Mouse (Mus musculus): ENCODE results near the gene Tatdn2.

DNA sequence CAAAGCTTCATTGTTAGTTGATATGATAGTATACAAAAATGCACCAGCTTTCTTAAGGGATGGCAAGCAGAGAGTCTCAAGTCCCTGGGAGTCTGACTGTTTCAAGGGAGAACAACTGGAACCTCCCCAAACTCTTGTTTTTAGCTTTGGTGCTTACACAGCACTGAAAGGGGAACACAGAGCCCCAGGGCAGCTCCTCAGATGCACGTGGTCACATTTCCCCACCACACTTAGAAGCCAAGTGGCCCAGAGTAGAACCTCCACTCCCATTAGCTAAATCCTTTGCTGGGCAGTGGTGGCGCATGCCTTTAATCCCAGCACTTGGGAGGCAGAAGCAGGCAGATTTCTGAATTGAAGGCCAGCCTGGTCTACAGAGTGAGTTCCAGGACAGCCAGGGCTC lies 44.6 kb downstream of the Tatdn2 start:
- TF ChIP-seq CTCF (IDR thresholded peaks at IDR 0.05; ENCODE audit: low read depth, low read length) = no peak
- TF ChIP-seq POLR2AphosphoS5 (IDR thresholded peaks at IDR 0.05; ENCODE audit: insufficient replicate concordance, low read depth, low read length) = no peak
- TF ChIP-seq GATA1 (IDR thresholded peaks at IDR 0.05; ENCODE audit: borderline replicate concordance, low read length) = no peak
- no peak for TF ChIP-seq TAL1 (conservative IDR thresholded peaks at IDR 0.05; ENCODE audit: low read depth, low read length)
- no peak for TF ChIP-seq GATA2 (IDR thresholded peaks at IDR 0.05; ENCODE audit: borderline replicate concordance, low read depth, low read length)

Data from G1E (cell line).